Mouse (Mus musculus): Measurements from ENCODE around the gene Slc6a16. TPM values are rescaled to one million over a fixed set of nuclear protein-coding genes. Genes with fewer than 3 reads are reported as not detected.
A peak's percentile ranks its signal among the peaks of the same experiment; 100 is the strongest.

The Slc6a16 gene
- polyA plus RNA-seq, 1 experiment from 2014 or later: 0.16 TPM

- Histone ChIP-seq H3K27me3 (ENCODE audit: control insufficient read depth, insufficient read depth, low read length) (no peaks in the 10 kb centered on the region), H3K4me1 (ENCODE audit: control insufficient read depth, insufficient read depth, low read length) (peaks cover 12% of the 10 kb centered on the region), H3K36me3 (ENCODE audit: control insufficient read depth, insufficient read depth, low read length) (no peaks in the 10 kb centered on the region), H3K9ac (replicated peaks; ENCODE audit: low read length) (no peak overlapping the region; the same call in 1 of the 2 replicates), H3K9me3 (ENCODE audit: control insufficient read depth, low read length) (no peaks in the 10 kb centered on the region), H3K4me2 (ENCODE audit: low read length) (no peak overlapping the region), H3K4me3 (replicated peaks; ENCODE audit: low read depth, low read length) (no peak overlapping the region), H3K27ac (replicated peaks; ENCODE audit: low read depth, low read length) (no peak overlapping the region)
- 66% methylated on average over 15 of the region's 15 CpGs for WGBS
- ATAC-seq (ENCODE audit: low FRiP score, low TSS enrichment) (no peak), DNase-seq (no peak)
Measured at GRCm38 (mm10) chr7:45308551-45309240, 67.8 kb downstream of the Slc6a16 start.

GRCm38 (mm10) chr7:45309455-45309854 is 68.6 kb downstream of the Slc6a16 start:
- ATAC-seq (ENCODE audit: low FRiP score, low TSS enrichment) (no peak), DNase-seq (peak; percentile 85)
- H3K4me1 ChIP-seq (ENCODE audit: control insufficient read depth, insufficient read depth, low read length): peaks cover 12% of the 10 kb centered on the region
- no peaks in the 10 kb centered on the region for H3K36me3 ChIP-seq (ENCODE audit: control insufficient read depth, insufficient read depth, low read length)
- H3K27me3 ChIP-seq (ENCODE audit: control insufficient read depth, insufficient read depth, low read length): no peaks in the 10 kb centered on the region
- no peaks in the 10 kb centered on the region for H3K9me3 ChIP-seq (ENCODE audit: control insufficient read depth, low read length)
- no peak overlapping the region for H3K4me2 ChIP-seq (ENCODE audit: low read length)
- 5% methylated on average over 9 of the region's 9 CpGs for WGBS
- no peak overlapping the region; the same call in 1 of the 2 replicates for H3K9ac ChIP-seq (replicated peaks; ENCODE audit: low read length)
- no peak overlapping the region for H3K27ac ChIP-seq (replicated peaks; ENCODE audit: low read depth, low read length)
- H3K4me3 ChIP-seq (replicated peaks; ENCODE audit: low read depth, low read length): no peak overlapping the region

- no peaks in the 10 kb centered on the region for H3K36me3 ChIP-seq (ENCODE audit: control insufficient read depth, insufficient read depth, low read length)
- H3K27ac ChIP-seq (replicated peaks; ENCODE audit: low read depth, low read length): no peak overlapping the region
- H3K4me3 ChIP-seq (replicated peaks; ENCODE audit: low read depth, low read length): no peak overlapping the region
- H3K4me2 ChIP-seq (ENCODE audit: low read length): no peak overlapping the region
- no peaks in the 10 kb centered on the region for H3K9me3 ChIP-seq (ENCODE audit: control insufficient read depth, low read length)
- DNase-seq (no peak), ATAC-seq (ENCODE audit: low FRiP score, low TSS enrichment) (no peak)
- 80% methylated on average over 8 of the region's 8 CpGs for whole genome bisulfite sequencing
- H3K27me3 ChIP-seq (ENCODE audit: control insufficient read depth, insufficient read depth, low read length): no peaks in the 10 kb centered on the region
- no peak overlapping the region for H3K9ac ChIP-seq (replicated peaks; ENCODE audit: low read length)
- 0 out of 2 replicates have a peak, but pooled peaks cover 5% of the 10 kb centered on the region for H3K4me1 ChIP-seq (ENCODE audit: control insufficient read depth, insufficient read depth, low read length)
Measured at GRCm38 (mm10) chr7:45312023-45312422, 71.1 kb downstream of the Slc6a16 start.

GRCm38 (mm10) chr7:45312686-45313453 is 72.0 kb downstream of the Slc6a16 start:
- Histone ChIP-seq H3K4me1 (ENCODE audit: control insufficient read depth, insufficient read depth, low read length) (0 out of 2 replicates have a peak, but pooled peaks cover 5% of the 10 kb centered on the region), H3K4me3 (replicated peaks; ENCODE audit: low read depth, low read length) (no peak overlapping the region), H3K27me3 (ENCODE audit: control insufficient read depth, insufficient read depth, low read length) (no peaks in the 10 kb centered on the region), H3K9me3 (ENCODE audit: control insufficient read depth, low read length) (no peaks in the 10 kb centered on the region), H3K9ac (replicated peaks; ENCODE audit: low read length) (no peak overlapping the region), H3K27ac (replicated peaks; ENCODE audit: low read depth, low read length) (0 out of 2 replicates have a peak overlapping the region, but pooled peaks have one; percentile 5), H3K4me2 (ENCODE audit: low read length) (no peak overlapping the region), H3K36me3 (ENCODE audit: control insufficient read depth, insufficient read depth, low read length) (no peaks in the 10 kb centered on the region)
- 38% methylated on average over 10 of the region's 10 CpGs for WGBS
- ATAC-seq (ENCODE audit: low FRiP score, low TSS enrichment) (no peak), DNase-seq (peak; percentile 38)

- H3K27me3 ChIP-seq (ENCODE audit: control insufficient read depth, insufficient read depth, low read length): no peaks in the 10 kb centered on the region
- no peak overlapping the region for H3K4me3 ChIP-seq (replicated peaks; ENCODE audit: low read depth, low read length)
- H3K9ac ChIP-seq (replicated peaks; ENCODE audit: low read length): no peak overlapping the region
- peak; percentile 14 for DNase-seq
- H3K4me2 ChIP-seq (ENCODE audit: low read length): no peak overlapping the region
- 0 out of 2 replicates have a peak overlapping the region, but pooled peaks have one; percentile 5 for H3K27ac ChIP-seq (replicated peaks; ENCODE audit: low read depth, low read length)
- H3K4me1 ChIP-seq (ENCODE audit: control insufficient read depth, insufficient read depth, low read length): 0 out of 2 replicates have a peak, but pooled peaks cover 5% of the 10 kb centered on the region
- no peaks in the 10 kb centered on the region for H3K36me3 ChIP-seq (ENCODE audit: control insufficient read depth, insufficient read depth, low read length)
- 45% methylated on average over 9 of the region's 9 CpGs for WGBS
- no peaks in the 10 kb centered on the region for H3K9me3 ChIP-seq (ENCODE audit: control insufficient read depth, low read length)
- ATAC-seq (ENCODE audit: low FRiP score, low TSS enrichment): no peak
Measured at GRCm38 (mm10) chr7:45313495-45313894, 72.6 kb downstream of the Slc6a16 start.

- Histone ChIP-seq H3K36me3 (ENCODE audit: control insufficient read depth, insufficient read depth, low read length) (no peaks in the 10 kb centered on the region), H3K4me1 (ENCODE audit: control insufficient read depth, insufficient read depth, low read length) (0 out of 2 replicates have a peak, but pooled peaks cover 5% of the 10 kb centered on the region), H3K27ac (replicated peaks; ENCODE audit: low read depth, low read length) (no peak overlapping the region), H3K9me3 (ENCODE audit: control insufficient read depth, low read length) (no peaks in the 10 kb centered on the region), H3K27me3 (ENCODE audit: control insufficient read depth, insufficient read depth, low read length) (no peaks in the 10 kb centered on the region), H3K4me3 (replicated peaks; ENCODE audit: low read depth, low read length) (no peak overlapping the region), H3K9ac (replicated peaks; ENCODE audit: low read length) (no peak overlapping the region), H3K4me2 (ENCODE audit: low read length) (no peak overlapping the region)
- WGBS: 85% methylated on average over 10 of the region's 10 CpGs
- ATAC-seq (ENCODE audit: low FRiP score, low TSS enrichment): no peak
- DNase-seq: no peak
Measured at GRCm38 (mm10) chr7:45315182-45315701, 74.4 kb downstream of the Slc6a16 start.

GRCm38 (mm10) chr7:45316536-45316935 is 75.7 kb downstream of the Slc6a16 start:
- Histone ChIP-seq H3K27me3 (ENCODE audit: control insufficient read depth, insufficient read depth, low read length) (no peaks in the 10 kb centered on the region), H3K4me1 (ENCODE audit: control insufficient read depth, insufficient read depth, low read length) (0 out of 2 replicates have a peak, but pooled peaks cover 5% of the 10 kb centered on the region), H3K4me2 (ENCODE audit: low read length) (no peak overlapping the region), H3K9me3 (ENCODE audit: control insufficient read depth, low read length) (no peaks in the 10 kb centered on the region), H3K4me3 (replicated peaks; ENCODE audit: low read depth, low read length) (no peak overlapping the region), H3K36me3 (ENCODE audit: control insufficient read depth, insufficient read depth, low read length) (no peaks in the 10 kb centered on the region), H3K9ac (replicated peaks; ENCODE audit: low read length) (no peak overlapping the region), H3K27ac (replicated peaks; ENCODE audit: low read depth, low read length) (no peak overlapping the region)
- DNase-seq (no peak), ATAC-seq (ENCODE audit: low FRiP score, low TSS enrichment) (no peak)
- WGBS: 89% methylated on average over 14 of the region's 14 CpGs

GRCm38 (mm10) chr7:45322245-45322644 is 81.4 kb downstream of the Slc6a16 start:
- ATAC-seq (ENCODE audit: low FRiP score, low TSS enrichment): no peak
- Histone ChIP-seq H3K4me3 (replicated peaks; ENCODE audit: low read depth, low read length) (no peak overlapping the region), H3K36me3 (ENCODE audit: control insufficient read depth, insufficient read depth, low read length) (no peaks in the 10 kb centered on the region), H3K4me2 (ENCODE audit: low read length) (no peak overlapping the region), H3K9ac (replicated peaks; ENCODE audit: low read length) (no peak overlapping the region), H3K4me1 (ENCODE audit: control insufficient read depth, insufficient read depth, low read length) (no peaks in the 10 kb centered on the region), H3K27ac (replicated peaks; ENCODE audit: low read depth, low read length) (no peak overlapping the region), H3K9me3 (ENCODE audit: control insufficient read depth, low read length) (no peaks in the 10 kb centered on the region), H3K27me3 (ENCODE audit: control insufficient read depth, insufficient read depth, low read length) (no peaks in the 10 kb centered on the region)
- DNase-seq: no peak
- WGBS: 88% methylated on average over 4 of the region's 4 CpGs
